Mouse (Mus musculus) MEL (cell line): ENCODE results near the gene Spesp1. TPM values are rescaled to one million over a fixed set of nuclear protein-coding genes. Genes with fewer than 3 reads are reported as not detected.

Experiments used
- DNase-seq: peaks from one replicate; pipeline ENCODE4 v3.0.0; 2011; ENCODE audit warnings: low read depth, low spot score
- H3K27ac ChIP-seq: 2 replicates; pipeline ENCODE4 v1.5.1; 2012; ENCODE audit warnings: low read depth, mild to moderate bottlenecking, control low read depth, low read length, moderate library complexity; ENCODE audit not compliant: control insufficient read depth
- H3K27me3 ChIP-seq, 2 experiments: fragments of 150-350 bp in 1 of 2; sonication (generic) in 1 of 2; 2 replicates each; pipeline ENCODE4 v1.6.1; 2012; ENCODE audit warnings: low read length in 2 of 2, mild to moderate bottlenecking in 2 of 2, improper control_type of control experiment in 1 of 2, moderate library complexity in 1 of 2; ENCODE audit not compliant: insufficient read depth in 2 of 2, control insufficient read depth in 1 of 2
- H3K36me3 ChIP-seq, 2 experiments: 2 replicates each; pipeline ENCODE4 v1.6.1; 2012 to 2014; ENCODE audit warnings: low read length in 2 of 2, improper control_type of control experiment in 1 of 2, inconsistent platforms in 1 of 2, mild to moderate bottlenecking in 1 of 2; ENCODE audit not compliant: insufficient read depth in 2 of 2, control insufficient read depth in 1 of 2
- H3K4me1 ChIP-seq, 2 experiments: fragments of 150-350 bp in 1 of 2; sonication (generic) in 1 of 2; 2 replicates each; pipeline ENCODE4 v1.6.1; 2012; ENCODE audit warnings: low read length in 2 of 2, improper control_type of control experiment in 1 of 2, mild to moderate bottlenecking in 1 of 2; ENCODE audit not compliant: insufficient read depth in 2 of 2, control insufficient read depth in 1 of 2
- H3K4me3 ChIP-seq, 2 experiments: fragments of 150-350 bp in 1 of 2; sonication (generic) in 1 of 2; 2 replicates each; pipeline ENCODE4 v1.5.1; 2012; ENCODE audit warnings: low read depth in 2 of 2, low read length in 2 of 2, mild to moderate bottlenecking in 2 of 2, moderate library complexity in 2 of 2, control low read depth in 1 of 2, improper control_type of control experiment in 1 of 2; ENCODE audit not compliant: control insufficient read depth in 1 of 2, insufficient read depth in 1 of 2
- H3K79me2 ChIP-seq: 2 replicates; pipeline ENCODE4 v1.6.1; 2012; ENCODE audit warnings: mild to moderate bottlenecking, low read length, moderate library complexity; ENCODE audit not compliant: control insufficient read depth, poor library complexity, insufficient read depth
- H3K9ac ChIP-seq: 2 replicates; pipeline ENCODE4 v1.6.1; 2012; ENCODE audit warnings: low read depth, mild to moderate bottlenecking, control low read depth, low read length, moderate library complexity; ENCODE audit not compliant: control insufficient read depth, poor library complexity, severe bottlenecking
- H3K9me3 ChIP-seq: fragments of 150-350 bp; sonication (generic); replicated peaks from 2 replicates; pipeline ENCODE4 v1.6.1; 2012; ENCODE audit warnings: mild to moderate bottlenecking, low read length, improper control_type of control experiment, moderate library complexity; ENCODE audit not compliant: insufficient read depth
- BHLHE40 ChIP-seq: IDR thresholded peaks from 2 replicates; pipeline ENCODE4 v1.6.1; 2012; ENCODE audit warnings: low read depth, mild to moderate bottlenecking, inconsistent platforms, low read length, improper control_type of control experiment, borderline replicate concordance
- CHD1 ChIP-seq: IDR thresholded peaks from 2 replicates; pipeline ENCODE4 v1.6.1; 2012; ENCODE audit warnings: low read depth, mild to moderate bottlenecking, inconsistent platforms, low read length, improper control_type of control experiment
- CTCF ChIP-seq, 3 experiments: IDR thresholded peaks in 2 of 3; conservative IDR thresholded peaks in 1 of 3; 2 replicates each; pipeline ENCODE4 v1.5.1; 2011 to 2012; ENCODE audit warnings: low read length in 3 of 3, low read depth in 2 of 3, mild to moderate bottlenecking in 2 of 3, improper control_type of control experiment in 1 of 3, inconsistent platforms in 1 of 3, mixed read lengths in 1 of 3, moderate library complexity in 1 of 3; ENCODE audit not compliant: control insufficient read depth in 1 of 3, insufficient read depth in 1 of 3, poor library complexity in 1 of 3, severe bottlenecking in 1 of 3
- E2F4 ChIP-seq: IDR thresholded peaks from 2 replicates; pipeline ENCODE4 v1.6.1; 2011; ENCODE audit warnings: low read depth, low read length, improper control_type of control experiment, borderline replicate concordance
- ELF1 ChIP-seq: IDR thresholded peaks from 2 replicates; pipeline ENCODE4 v1.6.1; 2014; ENCODE audit warnings: low read depth, mild to moderate bottlenecking, inconsistent platforms, low read length, improper control_type of control experiment, moderate library complexity
- EP300 ChIP-seq, 2 experiments: IDR thresholded peaks; 2 replicates each; pipeline ENCODE4 v1.6.1; 2011; ENCODE audit warnings: improper control_type of control experiment in 2 of 2, low read length in 2 of 2, low read depth in 1 of 2, mild to moderate bottlenecking in 1 of 2
- ETS1 ChIP-seq: IDR thresholded peaks from 2 replicates; pipeline ENCODE4 v1.6.1; 2012; ENCODE audit warnings: low read depth, mild to moderate bottlenecking, inconsistent platforms, low read length, improper control_type of control experiment, moderate library complexity
- HCFC1 ChIP-seq: IDR thresholded peaks from 2 replicates; pipeline ENCODE4 v1.6.1; 2012; ENCODE audit warnings: low read depth, mild to moderate bottlenecking, inconsistent platforms, low read length, improper control_type of control experiment, moderate library complexity
- JUND ChIP-seq: IDR thresholded peaks from 2 replicates; pipeline ENCODE4 v1.6.1; 2011; ENCODE audit warnings: low read depth, mild to moderate bottlenecking, improper control_type of control experiment, low read length
- KAT2A ChIP-seq: conservative IDR thresholded peaks from 2 replicates; pipeline ENCODE4 v1.6.1; 2012; ENCODE audit warnings: low read depth, low read length, improper control_type of control experiment, inconsistent platforms
- MAFK ChIP-seq: IDR thresholded peaks from 2 replicates; pipeline ENCODE4 v1.6.1; 2011; ENCODE audit warnings: low read depth, mild to moderate bottlenecking, low read length, improper control_type of control experiment, borderline replicate concordance
- MAZ ChIP-seq: IDR thresholded peaks from 2 replicates; pipeline ENCODE4 v1.6.1; 2012; ENCODE audit warnings: low read depth, mild to moderate bottlenecking, inconsistent platforms, low read length, improper control_type of control experiment
- MXI1 ChIP-seq: IDR thresholded peaks from 2 replicates; pipeline ENCODE4 v1.6.1; 2011; ENCODE audit warnings: mild to moderate bottlenecking, low read depth, low read length, improper control_type of control experiment
- MYB ChIP-seq: IDR thresholded peaks from 2 replicates; pipeline ENCODE4 v1.6.1; 2011; ENCODE audit warnings: mild to moderate bottlenecking, low read depth, low read length, improper control_type of control experiment
- MYC ChIP-seq: IDR thresholded peaks from 2 replicates; pipeline ENCODE4 v1.6.1; 2011; ENCODE audit warnings: low read depth, mild to moderate bottlenecking, low read length, improper control_type of control experiment, moderate library complexity
- NELFE ChIP-seq: IDR thresholded peaks from 2 replicates; pipeline ENCODE4 v1.6.1; 2011; ENCODE audit warnings: low read depth, low read length, improper control_type of control experiment
- NRF1 ChIP-seq: IDR thresholded peaks from 2 replicates; pipeline ENCODE4 v1.6.1; 2014; ENCODE audit warnings: low read depth, mild to moderate bottlenecking, inconsistent platforms, low read length, improper control_type of control experiment, moderate library complexity; ENCODE audit not compliant: poor library complexity, insufficient read depth, severe bottlenecking
- POLR2AphosphoS5 ChIP-seq: IDR thresholded peaks from 2 replicates; pipeline ENCODE4 v1.6.1; 2012; ENCODE audit warnings: low read depth, borderline replicate concordance, mild to moderate bottlenecking, inconsistent platforms, low read length, moderate library complexity, mixed read lengths
- SIN3A ChIP-seq: IDR thresholded peaks from 2 replicates; pipeline ENCODE4 v1.6.1; 2012; ENCODE audit warnings: low read length, improper control_type of control experiment, inconsistent platforms
- SMC3 ChIP-seq: IDR thresholded peaks from 2 replicates; pipeline ENCODE4 v1.6.1; 2011; ENCODE audit warnings: low read depth, low read length, improper control_type of control experiment
- TCF12 ChIP-seq: IDR thresholded peaks from 2 replicates; pipeline ENCODE4 v1.6.1; 2014; ENCODE audit warnings: low read depth, mild to moderate bottlenecking, inconsistent platforms, low read length, improper control_type of control experiment, moderate library complexity
- UBTF ChIP-seq: IDR thresholded peaks from 2 replicates; pipeline ENCODE4 v1.6.1; 2012; ENCODE audit warnings: low read depth, mild to moderate bottlenecking, inconsistent platforms, low read length, improper control_type of control experiment, moderate library complexity, borderline replicate concordance; ENCODE audit not compliant: insufficient read depth
- USF2 ChIP-seq, 2 experiments: IDR thresholded peaks; 2 replicates each; pipeline ENCODE4 v1.6.1; 2011 to 2012; ENCODE audit warnings: improper control_type of control experiment in 2 of 2, low read length in 2 of 2, borderline replicate concordance in 1 of 2, inconsistent platforms in 1 of 2, low read depth in 1 of 2, mild to moderate bottlenecking in 1 of 2; ENCODE audit not compliant: insufficient read depth in 1 of 2
- ZKSCAN1 ChIP-seq: IDR thresholded peaks from 2 replicates; pipeline ENCODE4 v1.6.1; 2012; ENCODE audit warnings: low read depth, mild to moderate bottlenecking, inconsistent platforms, low read length, improper control_type of control experiment, moderate library complexity
- ZNF384 ChIP-seq: IDR thresholded peaks from 2 replicates; pipeline ENCODE4 v1.6.1; 2012; ENCODE audit warnings: low read depth, mild to moderate bottlenecking, inconsistent platforms, low read length, improper control_type of control experiment
- polyA plus RNA-seq, 2 experiments: library from polyadenylated mRNA; stranded (reverse) in 1 of 2; unstranded in 1 of 2; fragments of >175 nt in 1 of 2; fragments of >200 nt in 1 of 2; gene quantifications; 2 replicates each; pipeline versions ENCODE4 v1.2.1 to v1.2.4; 2012; ENCODE audit warnings: low replicate concordance in 2 of 2, low read depth in 1 of 2; ENCODE audit not compliant: insufficient read length in 2 of 2, insufficient read depth in 1 of 2, missing spikeins in 1 of 2
- total RNA-seq: library from RNA; depleted of rRNA; stranded (reverse); fragments of 300-350 nt; gene quantifications from 2 replicates; pipeline ENCODE4 v1.2.3, GENCODE M21; 2012

Gene Spesp1
- total and polyA plus RNA-seq, 3 experiments = not detected

- Histone ChIP-seq H3K9me3 (no peaks in the 10 kb centered on the region), H3K79me2 (no peaks in the 10 kb centered on the region), H3K36me3 (peaks cover 0 to 2% of the 10 kb centered on the region in 2 experiments; a peak in 1 of 4 replicates), H3K4me1 (no peaks in the 10 kb centered on the region), H3K9ac (no peak overlapping the region)
- TF ChIP-seq ETS1 (no peak), USF2 (IDR thresholded peaks at IDR 0.05; ENCODE audit: borderline replicate concordance in 1 of 2, insufficient read depth in 1 of 2, low read depth in 1 of 2, low read length in 2 of 2) (no peak), CTCF (IDR thresholded peaks at IDR 0.05 in 2 of 3, conservative IDR thresholded peaks at IDR 0.05 in 1 of 3; ENCODE audit: control insufficient read depth in 1 of 3, insufficient read depth in 1 of 3, low read depth in 2 of 3, low read length in 3 of 3, poor library complexity in 1 of 3, severe bottlenecking in 1 of 3) (no peak), MXI1 (no peak), MYC (no peak), POLR2AphosphoS5 (no peak), MYB (no peak), MAZ (no peak), SMC3 (no peak), NELFE (no peak), ELF1 (no peak)
- TF ChIP-seq, all 39 proteins: peak for 0
- Histone ChIP-seq H3K4me3 (no peak overlapping the region), H3K27me3 (peaks cover 0 to 4% of the 10 kb centered on the region in 2 experiments; a peak in 3 of 4 replicates), H3K27ac (no peak overlapping the region)
- DNase-seq = no peak
Observed at GRCm38 (mm10) chr9:62318729-62319128, 36.7 kb upstream of the Spesp1 start.

GRCm38 (mm10) chr9:62315556-62315955 is 33.5 kb upstream of the Spesp1 start:
- Histone ChIP-seq H3K4me3 (no peak overlapping the region), H3K9me3 (no peaks in the 10 kb centered on the region), H3K27me3 (peaks cover 0 to 3% of the 10 kb centered on the region in 2 experiments; a peak in 3 of 4 replicates), H3K36me3 (no peaks in the 10 kb centered on the region), H3K79me2 (no peaks in the 10 kb centered on the region), H3K9ac (no peak overlapping the region), H3K4me1 (no peaks in the 10 kb centered on the region), H3K27ac (no peak overlapping the region)
- DNase-seq = no peak
- TF ChIP-seq JUND (no peak), MYB (no peak), MXI1 (no peak), SIN3A (no peak), ZKSCAN1 (no peak), E2F4 (no peak), ZNF384 (no peak), MAZ (no peak), EP300 (IDR thresholded peaks at IDR 0.05; ENCODE audit: low read depth in 1 of 2, low read length in 2 of 2) (no peak), ETS1 (no peak), MYC (no peak), CHD1 (no peak), KAT2A (no peak), UBTF (no peak), MAFK (no peak), HCFC1 (no peak), NRF1 (no peak), TCF12 (no peak), BHLHE40 (no peak)
